10 mouse cellular contexts compared by ENCODE assay signal in the genomic region with DNA sequence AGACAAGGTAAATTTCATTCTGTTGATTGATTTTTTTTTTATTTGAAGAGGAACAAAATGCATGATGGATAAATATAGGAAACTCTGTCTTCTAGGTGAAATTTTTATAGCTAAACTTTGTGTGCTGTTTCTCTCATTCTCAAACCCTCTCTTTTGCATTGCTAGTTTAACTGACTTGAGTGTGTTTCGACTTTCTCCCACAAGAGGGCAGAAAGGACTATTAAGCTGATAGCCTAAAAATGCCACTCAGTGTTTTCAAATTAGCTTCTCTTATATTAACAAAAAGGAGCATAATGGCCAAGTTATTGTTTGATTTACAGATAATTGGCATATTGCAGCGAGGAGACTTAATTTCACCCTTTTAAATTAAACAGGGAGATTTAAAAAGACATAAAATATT.
DNase-seq lines count a peak whose midpoint lies in the region; ATAC-seq and TF ChIP-seq lines count a peak whose summit lies in the region.
"Had no signal": no experiment of that assay in that cellular context is flagged by ENCODE, and none has a peak within 500 bp of the region (broad histone marks: within the 10 kb centered on the region; RNA-seq: fewer than 3 reads in every experiment).

No protein-coding gene starts in this region.

- 41% methylated on average over 2 of the region's 2 CpGs for WGBS in hindbrain, embryonic 11.5 days
- 28% methylated on average over 2 of the region's 2 CpGs for WGBS in hindbrain, embryonic 12.5 days

- H3K4me2 ChIP-seq in hindbrain, embryonic 11.5 days (replicated peaks; ENCODE audit: low read depth, low read length): no peak overlapping the region
- no peak overlapping the region for H3K4me2 ChIP-seq in hindbrain, embryonic 12.5 days (replicated peaks)
- H3K4me2 ChIP-seq: embryonic facial prominence, embryonic 13.5 days; limb, embryonic 13.5 days had no signal

- DNase-seq in hindbrain, embryonic 11.5 days (ENCODE audit: low spot score): peak; percentile 62
- DNase-seq in testis, postnatal 10 days (ENCODE audit: low spot score): peak; percentile 52
- no peak for DNase-seq in testis, postnatal 14 days (ENCODE audit: low spot score)
- peak; percentile 52 for DNase-seq in adipocyte (ENCODE audit: low spot score)
- DNase-seq in layer of hippocampus, adult 2 months (ENCODE audit: low spot score in 2 of 2): peak; percentile 48 to 60
- peak; percentile 22 for DNase-seq in right cerebral cortex, postnatal 4 days
- DNase-seq in urinary bladder, postnatal 36 days (ENCODE audit: low spot score in 2 of 2): no peak

- peak; percentile 91 for TF ChIP-seq CTCF in layer of hippocampus, adult 2 months (conservative IDR thresholded peaks at IDR 0.05)

- H3K4me3 ChIP-seq in hindbrain, embryonic 11.5 days (ENCODE audit: low read depth, low read length): no peak overlapping the region
- no peak overlapping the region for H3K4me3 ChIP-seq in hindbrain, embryonic 12.5 days
- H3K4me3 ChIP-seq in layer of hippocampus, adult 2 months: no peak overlapping the region
- H3K4me3 ChIP-seq: embryonic facial prominence, embryonic 13.5 days; limb, embryonic 13.5 days had no signal

- H3K4me1 ChIP-seq in hindbrain, embryonic 11.5 days (replicated peaks; ENCODE audit: control insufficient read depth, insufficient read depth, low read length): no peaks in the 10 kb centered on the region
- peaks cover 5% of the 10 kb centered on the region; the same call in 1 of the 2 replicates for H3K4me1 ChIP-seq in hindbrain, embryonic 12.5 days
- H3K4me1 ChIP-seq: embryonic facial prominence, embryonic 13.5 days had no signal

- no peak overlapping the region for H3K9ac ChIP-seq in hindbrain, embryonic 11.5 days (ENCODE audit: low read depth, low read length)
- H3K9ac ChIP-seq in hindbrain, embryonic 12.5 days: no peak overlapping the region
- H3K9ac ChIP-seq: embryonic facial prominence, embryonic 13.5 days; limb, embryonic 13.5 days had no signal

- H3K9me3 ChIP-seq in hindbrain, embryonic 11.5 days (ENCODE audit: control insufficient read depth, low read length): no peaks in the 10 kb centered on the region
- no peaks in the 10 kb centered on the region for H3K9me3 ChIP-seq in hindbrain, embryonic 12.5 days (replicated peaks)
- H3K9me3 ChIP-seq: embryonic facial prominence, embryonic 13.5 days; limb, embryonic 13.5 days had no signal

- no peak overlapping the region for H3K27ac ChIP-seq in hindbrain, embryonic 11.5 days (ENCODE audit: low read depth, low read length)
- H3K27ac ChIP-seq in hindbrain, embryonic 12.5 days: no peak overlapping the region
- no peak overlapping the region for H3K27ac ChIP-seq in layer of hippocampus, adult 2 months
- H3K27ac ChIP-seq: embryonic facial prominence, embryonic 13.5 days; limb, embryonic 13.5 days had no signal

- ATAC-seq in hindbrain, embryonic 11.5 days (ENCODE audit: low FRiP score): no peak
- no peak for ATAC-seq in hindbrain, embryonic 12.5 days (ENCODE audit: low FRiP score)

- H3K36me3 ChIP-seq in hindbrain, embryonic 11.5 days (ENCODE audit: control insufficient read depth, insufficient read depth, low read length): no peaks in the 10 kb centered on the region
- H3K36me3 ChIP-seq in hindbrain, embryonic 12.5 days: no peaks in the 10 kb centered on the region
- H3K36me3 ChIP-seq: embryonic facial prominence, embryonic 13.5 days; limb, embryonic 13.5 days had no signal

- H3K27me3 ChIP-seq in hindbrain, embryonic 11.5 days (ENCODE audit: control insufficient read depth, insufficient read depth, low read length): no peaks in the 10 kb centered on the region
- H3K27me3 ChIP-seq in hindbrain, embryonic 12.5 days: no peaks in the 10 kb centered on the region
- H3K27me3 ChIP-seq: embryonic facial prominence, embryonic 13.5 days; limb, embryonic 13.5 days had no signal

Comparison
In these comparisons a context has a peak if more than half of its experiments do, and no peak if none do; other contexts are left out.
1. DNase-seq: peak in hindbrain, embryonic 11.5 days (single experiment), testis, postnatal 10 days (single experiment), adipocyte (single experiment), layer of hippocampus, adult 2 months (2 of 2) and right cerebral cortex, postnatal 4 days (single experiment); none in testis, postnatal 14 days (single experiment) and urinary bladder, postnatal 36 days (0 of 2).